Mouse (Mus musculus) forebrain, embryonic 13.5 days (tissue): ENCODE results near the gene Qsox1. TPM values are rescaled to one million over a fixed set of nuclear protein-coding genes. Genes with fewer than 3 reads are reported as not detected.
A peak's percentile ranks its signal among the peaks of the same experiment; 100 is the strongest.

Experiments used
- ATAC-seq: fragments of 200-750 bp; cut with Nextera tagmentation; 2 replicates; pipeline ENCODE4 v1.8.0; 2017
- H3K27ac ChIP-seq: fragments of 300-500 bp; sonication (generic); 2 replicates; pipeline ENCODE4 v1.5.1; 2015; ENCODE audit warnings: inconsistent platforms, mild to moderate bottlenecking, moderate library complexity
- H3K27me3 ChIP-seq: fragments of 300-500 bp; sonication (generic); 2 replicates; pipeline ENCODE4 v1.6.1; 2015; ENCODE audit warnings: mild to moderate bottlenecking, inconsistent platforms
- H3K36me3 ChIP-seq: fragments of 300-500 bp; sonication (generic); 2 replicates; pipeline ENCODE4 v1.6.1; 2015; ENCODE audit warnings: mild to moderate bottlenecking, inconsistent platforms; ENCODE audit not compliant: poor library complexity, severe bottlenecking
- H3K4me1 ChIP-seq: fragments of 300-500 bp; sonication (generic); 2 replicates; pipeline ENCODE4 v1.6.1; 2015; ENCODE audit warnings: inconsistent platforms
- H3K4me2 ChIP-seq: fragments of 300-500 bp; sonication (generic); 2 replicates; pipeline ENCODE4 v1.6.1; 2015; ENCODE audit warnings: inconsistent platforms, mild to moderate bottlenecking, moderate library complexity
- H3K4me3 ChIP-seq: fragments of 300-500 bp; sonication (generic); 2 replicates; pipeline ENCODE4 v1.5.1; 2015; ENCODE audit warnings: mild to moderate bottlenecking, inconsistent platforms
- H3K9ac ChIP-seq: fragments of 300-500 bp; sonication (generic); 2 replicates; pipeline ENCODE4 v1.6.1; 2015; ENCODE audit warnings: mild to moderate bottlenecking, inconsistent platforms
- H3K9me3 ChIP-seq: fragments of 300-500 bp; sonication (generic); replicated peaks from 2 replicates; pipeline ENCODE4 v1.6.1; 2016; ENCODE audit warnings: inconsistent platforms
- WGBS: fragments of 180-500 bp; shearing (Covaris S2); methylation state at CpG from one replicate; pipeline ENCODE4 v1.1.7; 2015; 5-methylcytosine and 5-hydroxymethylcytosine counted together
- polyA plus RNA-seq: library from polyadenylated mRNA; unstranded; fragments of >200 nt; fragmentation: Nextera tagmentation; extraction: Ambion mirVana; gene quantifications from 2 replicates; pipeline ENCODE4 v1.2.1, GENCODE M21; 2015

Gene Qsox1
- polyA plus RNA-seq, 1 experiment from 2014 or later = 17.4 TPM

DNA sequence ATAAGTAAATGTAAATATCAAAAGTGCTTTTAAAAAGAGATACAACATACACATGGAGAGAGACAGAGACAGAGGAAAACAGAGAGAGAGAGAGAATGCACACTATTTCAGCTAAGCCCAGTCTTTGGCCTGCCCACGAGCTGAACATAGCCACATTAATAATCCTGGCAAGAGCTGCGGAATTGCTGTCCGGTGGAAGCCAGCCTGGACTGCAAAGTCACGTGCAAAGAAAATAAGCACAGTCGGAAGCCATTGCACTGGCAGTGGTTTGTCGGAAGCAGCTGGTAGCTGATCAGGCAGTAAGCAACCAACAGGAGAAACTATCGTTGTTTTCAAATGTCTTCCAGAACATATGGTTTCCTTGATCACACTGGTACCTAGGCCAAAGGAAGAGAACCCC is 55.1 kb downstream of the Qsox1 start:
- no peak overlapping the region for H3K27ac ChIP-seq
- no peak overlapping the region for H3K9ac ChIP-seq
- ATAC-seq = no peak
- H3K4me2 ChIP-seq = no peak overlapping the region
- H3K4me3 ChIP-seq = no peak overlapping the region
- WGBS = 86% methylated on average over 7 of the region's 7 CpGs
- peaks cover 16% of the 10 kb centered on the region for H3K27me3 ChIP-seq
- no peaks in the 10 kb centered on the region for H3K36me3 ChIP-seq
- H3K4me1 ChIP-seq = no peaks in the 10 kb centered on the region
- H3K9me3 ChIP-seq = no peaks in the 10 kb centered on the region

DNA sequence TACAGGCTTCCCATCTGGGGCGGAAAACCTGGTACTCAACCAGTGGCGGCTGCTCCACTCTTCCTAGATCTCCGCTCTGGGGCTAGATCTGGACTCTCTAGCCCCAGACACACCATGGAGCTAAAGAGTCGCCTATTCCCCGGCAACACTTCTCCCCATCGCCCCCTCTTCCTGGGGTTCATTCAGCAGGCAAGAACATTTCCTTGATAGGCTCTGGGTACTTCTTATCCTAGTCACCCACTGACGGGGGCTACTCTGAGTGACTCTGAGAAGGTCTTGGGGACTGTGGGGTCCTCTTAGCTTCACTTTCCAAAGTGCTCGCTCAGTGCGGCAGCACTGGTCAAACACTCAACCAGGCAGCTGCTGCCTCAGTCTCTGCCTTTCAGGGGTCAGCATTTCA is 59.3 kb downstream of the Qsox1 start:
- peaks cover 57% of the 10 kb centered on the region for H3K27me3 ChIP-seq
- ATAC-seq = no peak
- H3K4me3 ChIP-seq = no peak overlapping the region
- H3K4me2 ChIP-seq = no peak overlapping the region
- H3K9ac ChIP-seq = no peak overlapping the region
- WGBS = 66% methylated on average over 9 of the region's 9 CpGs
- no peak overlapping the region for H3K27ac ChIP-seq
- peaks cover 6% of the 10 kb centered on the region; the same call in 1 of the 2 replicates for H3K4me1 ChIP-seq
- no peaks in the 10 kb centered on the region for H3K9me3 ChIP-seq
- no peaks in the 10 kb centered on the region for H3K36me3 ChIP-seq

GRCm38 (mm10) chr1:155751484-155752255 is 61.0 kb downstream of the Qsox1 start, which contains the start of gene Lhx4:
TSS of gene Lhx4 (minus strand) at chr1:155751684.
- H3K27me3 ChIP-seq = peaks cover 74% of the 10 kb centered on the region
- no peak within 1 kb of the TSS for H3K4me2 ChIP-seq
- no peaks in the 10 kb centered on the region for H3K9me3 ChIP-seq
- 60% methylated on average over 6 of the region's 6 CpGs for WGBS
- ATAC-seq = no peak
- H3K36me3 ChIP-seq = no peaks in the 10 kb centered on the region
- H3K9ac ChIP-seq = no peak within 1 kb of the TSS
- H3K4me1 ChIP-seq = peaks cover 6% of the 10 kb centered on the region; the same call in 1 of the 2 replicates
- H3K4me3 ChIP-seq = no peak within 1 kb of the TSS
- H3K27ac ChIP-seq = no peak within 1 kb of the TSS

- H3K9me3 ChIP-seq = no peaks in the 10 kb centered on the region
- no peak overlapping the region for H3K27ac ChIP-seq
- H3K36me3 ChIP-seq = no peaks in the 10 kb centered on the region
- peaks cover 6% of the 10 kb centered on the region; the same call in 1 of the 2 replicates for H3K4me1 ChIP-seq
- H3K27me3 ChIP-seq = peaks cover 84% of the 10 kb centered on the region
- peak; percentile 36; the same call in 1 of the 2 replicates for ATAC-seq
- WGBS = 10% methylated on average over 11 of the region's 11 CpGs
- H3K4me3 ChIP-seq = no peak overlapping the region
- no peak overlapping the region for H3K4me2 ChIP-seq
- no peak overlapping the region for H3K9ac ChIP-seq
Observed at GRCm38 (mm10) chr1:155750517-155751178, 62.0 kb downstream of the Qsox1 start.

GRCm38 (mm10) chr1:155747911-155748310 is 64.8 kb downstream of the Qsox1 start:
- ATAC-seq = no peak
- no peaks in the 10 kb centered on the region for H3K9me3 ChIP-seq
- WGBS = 80% methylated on average over 5 of the region's 5 CpGs

GRCm38 (mm10) chr1:155747011-155747410 is 65.7 kb downstream of the Qsox1 start:
- ATAC-seq = no peak
- WGBS = 6% methylated on average over 8 of the region's 8 CpGs
- peaks cover 19% of the 10 kb centered on the region for H3K4me1 ChIP-seq
- no peaks in the 10 kb centered on the region for H3K36me3 ChIP-seq
- peaks cover 92% of the 10 kb centered on the region for H3K27me3 ChIP-seq
- H3K27ac ChIP-seq = no peak overlapping the region
- H3K4me2 ChIP-seq = no peak overlapping the region
- no peak overlapping the region for H3K9ac ChIP-seq
- H3K4me3 ChIP-seq = no peak overlapping the region
- H3K9me3 ChIP-seq = no peaks in the 10 kb centered on the region

More at GRCm38 (mm10) chr1:155747911-155748310, 64.8 kb downstream of the Qsox1 start:
- Histone ChIP-seq H3K4me1 (peaks cover 10% of the 10 kb centered on the region), H3K27ac (no peak overlapping the region), H3K9ac (no peak overlapping the region), H3K4me2 (no peak overlapping the region), H3K27me3 (peaks cover 92% of the 10 kb centered on the region), H3K4me3 (no peak overlapping the region), H3K36me3 (no peaks in the 10 kb centered on the region)

DNA sequence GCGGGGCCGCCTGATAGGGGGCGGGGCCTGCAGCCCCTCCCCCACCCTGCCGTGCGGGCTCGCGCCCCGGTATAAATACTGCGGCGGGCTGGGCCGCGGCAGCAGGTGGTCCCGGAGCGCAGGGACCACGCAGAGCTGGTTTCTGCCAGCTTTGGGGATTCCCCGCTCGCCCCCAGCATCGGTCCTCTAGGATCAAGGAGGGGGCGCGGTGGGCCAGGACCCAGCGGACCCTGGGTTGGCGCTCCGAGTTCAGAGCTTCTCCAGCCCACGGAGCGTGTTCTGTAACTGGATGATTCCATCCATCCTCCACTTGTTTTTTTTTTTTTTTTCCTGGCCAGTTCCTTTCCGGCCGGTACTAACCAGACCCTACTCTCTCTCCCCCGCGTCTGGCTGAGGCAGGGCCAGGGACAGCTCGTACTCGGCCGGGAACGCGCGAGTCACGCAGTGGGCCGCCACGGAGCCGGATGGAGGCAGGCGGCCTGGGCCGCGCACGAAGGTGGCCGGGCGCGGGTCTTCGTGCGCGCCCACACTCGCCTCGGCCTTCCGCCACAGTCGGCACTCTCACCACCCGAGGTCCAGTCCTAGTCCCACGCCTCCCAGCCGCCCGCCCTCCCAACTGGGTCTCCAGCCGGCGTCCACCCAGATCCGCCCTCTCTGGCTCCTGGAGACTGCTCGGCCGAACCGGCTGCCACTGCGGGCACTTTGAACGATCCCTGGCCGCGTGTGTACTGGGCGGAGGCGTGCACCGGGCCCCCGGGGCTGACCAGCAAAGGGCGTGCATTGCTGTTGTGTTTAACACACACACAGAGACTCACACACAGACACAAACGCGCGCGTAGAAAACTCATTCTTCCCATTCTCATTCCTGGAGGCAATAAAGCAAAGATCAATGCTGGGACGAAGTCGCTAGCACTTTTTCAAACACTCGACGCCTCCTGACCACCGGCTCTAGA is 70.0 kb downstream of the Qsox1 start:
- peak overlapping the region; percentile 59 for H3K9ac ChIP-seq

DNA sequence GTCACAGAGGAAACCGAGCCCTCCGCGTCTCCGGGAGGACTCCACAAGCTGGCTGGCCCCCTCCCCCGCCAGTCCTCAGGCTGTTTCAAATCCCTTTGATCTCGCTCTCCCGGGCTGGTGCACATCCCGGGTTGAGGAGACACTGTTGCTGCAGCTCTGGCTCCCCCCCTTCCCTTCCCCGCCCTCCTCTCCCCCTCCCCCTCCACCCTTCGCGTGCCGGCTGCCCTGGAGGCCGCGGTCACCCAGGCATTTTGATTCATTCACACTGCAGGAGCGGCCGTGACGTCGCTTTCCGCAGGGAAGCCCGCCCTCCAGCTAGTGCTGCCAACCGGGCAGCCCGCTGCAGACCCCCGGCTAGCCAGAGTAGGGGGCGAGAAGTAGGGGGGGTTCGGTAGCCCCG is 70.7 kb downstream of the Qsox1 start:
- peak overlapping the region; percentile 94 for H3K4me2 ChIP-seq
- no peaks in the 10 kb centered on the region for H3K36me3 ChIP-seq
- peaks cover 93% of the 10 kb centered on the region for H3K27me3 ChIP-seq
- H3K27ac ChIP-seq = no peak overlapping the region
- H3K9ac ChIP-seq = peak overlapping the region; percentile 59
- peak; percentile 66 for ATAC-seq
- H3K9me3 ChIP-seq = no peaks in the 10 kb centered on the region
- WGBS = under 1% methylated on average over 24 of the region's 26 CpGs
- H3K4me3 ChIP-seq = peak overlapping the region; percentile 53
- peaks cover 31% of the 10 kb centered on the region for H3K4me1 ChIP-seq

More for the DNA sequence above, 70.0 kb downstream of the Qsox1 start:
- Histone ChIP-seq H3K4me2 (peak overlapping the region; percentile 94), H3K4me3 (peak overlapping the region; percentile 53), H3K27me3 (peaks cover 93% of the 10 kb centered on the region), H3K36me3 (no peaks in the 10 kb centered on the region), H3K9me3 (no peaks in the 10 kb centered on the region), H3K4me1 (peaks cover 31% of the 10 kb centered on the region), H3K27ac (no peak overlapping the region)
- peak; percentile 58 for ATAC-seq
- under 1% methylated on average over 74 of the region's 81 CpGs for WGBS

- no peaks in the 10 kb centered on the region for H3K36me3 ChIP-seq
- under 1% methylated on average over 34 of the region's 34 CpGs for WGBS
- H3K4me2 ChIP-seq = peak overlapping the region; percentile 94
- peaks cover 93% of the 10 kb centered on the region for H3K27me3 ChIP-seq
- H3K4me1 ChIP-seq = peaks cover 31% of the 10 kb centered on the region
- no peaks in the 10 kb centered on the region for H3K9me3 ChIP-seq
- H3K9ac ChIP-seq = peak overlapping the region; percentile 59; the same call in 1 of the 2 replicates
- ATAC-seq = peak; percentile 12; the same call in 1 of the 2 replicates
- no peak overlapping the region for H3K27ac ChIP-seq
- peak overlapping the region; percentile 53 for H3K4me3 ChIP-seq
Observed at GRCm38 (mm10) chr1:155741378-155741945, 71.2 kb downstream of the Qsox1 start.

- H3K4me3 ChIP-seq = peak overlapping the region; percentile 53
- WGBS = under 1% methylated on average over 44 of the region's 44 CpGs
- H3K9ac ChIP-seq = no peak overlapping the region
- H3K27ac ChIP-seq = no peak overlapping the region
- H3K4me1 ChIP-seq = peaks cover 31% of the 10 kb centered on the region
- peak overlapping the region; percentile 94 for H3K4me2 ChIP-seq
- no peaks in the 10 kb centered on the region for H3K9me3 ChIP-seq
- no peaks in the 10 kb centered on the region for H3K36me3 ChIP-seq
- no peak for ATAC-seq
- peaks cover 93% of the 10 kb centered on the region for H3K27me3 ChIP-seq
Observed at GRCm38 (mm10) chr1:155740622-155741377, 71.9 kb downstream of the Qsox1 start.
